Mouse (Mus musculus): Measurements from ENCODE around the gene Cntn5. TPM values are rescaled to one million over a fixed set of nuclear protein-coding genes. Genes with fewer than 3 reads are reported as not detected.

Gene Cntn5
- polyA plus RNA-seq, 1 experiment from 2014 or later: 3.5 TPM

GRCm38 (mm10) chr9:10324697-10325368 lies 579.7 kb downstream of the Cntn5 start:
- H3K4me2 ChIP-seq (replicated peaks): no peak overlapping the region
- ATAC-seq (ENCODE audit: low FRiP score, low read depth): peak; percentile 49
- no peak overlapping the region for H3K9ac ChIP-seq (replicated peaks)
- no peaks in the 10 kb centered on the region for H3K9me3 ChIP-seq
- no peak overlapping the region for H3K27ac ChIP-seq (replicated peaks)
- no peaks in the 10 kb centered on the region for H3K36me3 ChIP-seq
- WGBS: 44% methylated on average over 7 of the region's 7 CpGs
- no peaks in the 10 kb centered on the region for H3K4me1 ChIP-seq
- H3K27me3 ChIP-seq: no peaks in the 10 kb centered on the region
- H3K4me3 ChIP-seq: no peak overlapping the region

GRCm38 (mm10) chr9:10269342-10269741 lies 635.2 kb downstream of the Cntn5 start:
- ATAC-seq (ENCODE audit: low FRiP score, low read depth): peak; percentile 95
- Histone ChIP-seq H3K4me1 (peaks cover 10% of the 10 kb centered on the region; the same call in 1 of the 2 replicates), H3K4me3 (no peak overlapping the region), H3K9me3 (no peaks in the 10 kb centered on the region), H3K27me3 (no peaks in the 10 kb centered on the region), H3K36me3 (no peaks in the 10 kb centered on the region), H3K4me2 (replicated peaks) (no peak overlapping the region), H3K27ac (replicated peaks) (peak overlapping the region; percentile 58), H3K9ac (replicated peaks) (no peak overlapping the region)
- WGBS: 13% methylated on average over 2 of the region's 2 CpGs

GRCm38 (mm10) chr9:10268836-10269235 lies 635.7 kb downstream of the Cntn5 start:
- peaks cover 10% of the 10 kb centered on the region; the same call in 1 of the 2 replicates for H3K4me1 ChIP-seq
- H3K27me3 ChIP-seq: no peaks in the 10 kb centered on the region
- 57% methylated on average over 6 of the region's 6 CpGs for WGBS
- H3K36me3 ChIP-seq: no peaks in the 10 kb centered on the region
- H3K4me2 ChIP-seq (replicated peaks): no peak overlapping the region
- no peak overlapping the region for H3K9ac ChIP-seq (replicated peaks)
- peak; percentile 27 for ATAC-seq (ENCODE audit: low FRiP score, low read depth)
- H3K27ac ChIP-seq (replicated peaks): peak overlapping the region; percentile 39; the same call in 1 of the 2 replicates
- no peak overlapping the region for H3K4me3 ChIP-seq
- H3K9me3 ChIP-seq: no peaks in the 10 kb centered on the region

GRCm38 (mm10) chr9:10265616-10266015 lies 639.0 kb downstream of the Cntn5 start:
- H3K4me3 ChIP-seq: no peak overlapping the region
- no peak overlapping the region for H3K27ac ChIP-seq (replicated peaks)
- no peaks in the 10 kb centered on the region for H3K9me3 ChIP-seq
- H3K27me3 ChIP-seq: no peaks in the 10 kb centered on the region
- H3K9ac ChIP-seq (replicated peaks): no peak overlapping the region
- WGBS: 29% methylated on average over 3 of the region's 3 CpGs
- no peak for ATAC-seq (ENCODE audit: low FRiP score, low read depth)
- H3K4me2 ChIP-seq (replicated peaks): no peak overlapping the region
- no peaks in the 10 kb centered on the region for H3K36me3 ChIP-seq
- H3K4me1 ChIP-seq: peaks cover 10% of the 10 kb centered on the region; the same call in 1 of the 2 replicates

GRCm38 (mm10) chr9:10233364-10233763 lies 671.2 kb downstream of the Cntn5 start:
- no peak for ATAC-seq (ENCODE audit: low FRiP score, low read depth)
- H3K4me1 ChIP-seq: 0 out of 2 replicates have a peak, but pooled peaks cover 2% of the 10 kb centered on the region
- H3K27me3 ChIP-seq: no peaks in the 10 kb centered on the region
- no peaks in the 10 kb centered on the region for H3K9me3 ChIP-seq
- no peak overlapping the region for H3K4me2 ChIP-seq (replicated peaks)
- H3K27ac ChIP-seq (replicated peaks): no peak overlapping the region
- H3K36me3 ChIP-seq: no peaks in the 10 kb centered on the region
- 73% methylated on average over 4 of the region's 4 CpGs for WGBS
- no peak overlapping the region for H3K9ac ChIP-seq (replicated peaks)
- H3K4me3 ChIP-seq: no peak overlapping the region

GRCm38 (mm10) chr9:10232066-10232465 lies 672.5 kb downstream of the Cntn5 start:
- Histone ChIP-seq H3K9me3 (no peaks in the 10 kb centered on the region), H3K4me1 (0 out of 2 replicates have a peak, but pooled peaks cover 2% of the 10 kb centered on the region), H3K9ac (replicated peaks) (no peak overlapping the region), H3K4me3 (no peak overlapping the region), H3K27me3 (no peaks in the 10 kb centered on the region), H3K36me3 (no peaks in the 10 kb centered on the region), H3K4me2 (replicated peaks) (no peak overlapping the region), H3K27ac (replicated peaks) (no peak overlapping the region)
- no peak for ATAC-seq (ENCODE audit: low FRiP score, low read depth)
- 55% methylated on average over 1 of the region's 1 CpGs for WGBS

- no peak overlapping the region for H3K4me2 ChIP-seq (replicated peaks)
- H3K9me3 ChIP-seq: no peaks in the 10 kb centered on the region
- no peak for ATAC-seq (ENCODE audit: low FRiP score, low read depth)
- H3K27me3 ChIP-seq: no peaks in the 10 kb centered on the region
- H3K4me1 ChIP-seq: 0 out of 2 replicates have a peak, but pooled peaks cover 2% of the 10 kb centered on the region
- no peak overlapping the region for H3K4me3 ChIP-seq
- no peaks in the 10 kb centered on the region for H3K36me3 ChIP-seq
- H3K27ac ChIP-seq (replicated peaks): no peak overlapping the region
- H3K9ac ChIP-seq (replicated peaks): no peak overlapping the region
Observed at GRCm38 (mm10) chr9:10230973-10231372, 673.6 kb downstream of the Cntn5 start.

GRCm38 (mm10) chr9:10229716-10230115 lies 674.9 kb downstream of the Cntn5 start:
- H3K4me1 ChIP-seq: 0 out of 2 replicates have a peak, but pooled peaks cover 2% of the 10 kb centered on the region
- no peaks in the 10 kb centered on the region for H3K9me3 ChIP-seq
- H3K27ac ChIP-seq (replicated peaks): no peak overlapping the region
- 74% methylated on average over 2 of the region's 2 CpGs for WGBS
- ATAC-seq (ENCODE audit: low FRiP score, low read depth): no peak
- H3K4me2 ChIP-seq (replicated peaks): no peak overlapping the region
- H3K36me3 ChIP-seq: no peaks in the 10 kb centered on the region
- no peak overlapping the region for H3K9ac ChIP-seq (replicated peaks)
- no peak overlapping the region for H3K4me3 ChIP-seq
- no peaks in the 10 kb centered on the region for H3K27me3 ChIP-seq

GRCm38 (mm10) chr9:10226013-10226412 lies 678.6 kb downstream of the Cntn5 start:
- 0 out of 2 replicates have a peak, but pooled peaks cover 2% of the 10 kb centered on the region for H3K4me1 ChIP-seq
- no peak overlapping the region for H3K27ac ChIP-seq (replicated peaks)
- 77% methylated on average over 2 of the region's 2 CpGs for WGBS
- H3K9ac ChIP-seq (replicated peaks): no peak overlapping the region
- no peak overlapping the region for H3K4me2 ChIP-seq (replicated peaks)
- no peaks in the 10 kb centered on the region for H3K36me3 ChIP-seq
- H3K9me3 ChIP-seq: no peaks in the 10 kb centered on the region
- no peaks in the 10 kb centered on the region for H3K27me3 ChIP-seq
- no peak for ATAC-seq (ENCODE audit: low FRiP score, low read depth)
- H3K4me3 ChIP-seq: no peak overlapping the region

- Histone ChIP-seq H3K27ac (replicated peaks) (no peak overlapping the region), H3K36me3 (no peaks in the 10 kb centered on the region), H3K4me2 (replicated peaks) (no peak overlapping the region), H3K4me1 (no peaks in the 10 kb centered on the region), H3K27me3 (no peaks in the 10 kb centered on the region), H3K9ac (replicated peaks) (no peak overlapping the region), H3K4me3 (no peak overlapping the region), H3K9me3 (no peaks in the 10 kb centered on the region)
- ATAC-seq (ENCODE audit: low FRiP score, low read depth): no peak
Observed at GRCm38 (mm10) chr9:10186063-10186462, 718.5 kb downstream of the Cntn5 start.

- H3K4me1 ChIP-seq: no peaks in the 10 kb centered on the region
- H3K9ac ChIP-seq (replicated peaks): no peak overlapping the region
- H3K36me3 ChIP-seq: no peaks in the 10 kb centered on the region
- WGBS: 88% methylated on average over 3 of the region's 3 CpGs
- no peak for ATAC-seq (ENCODE audit: low FRiP score, low read depth)
- no peaks in the 10 kb centered on the region for H3K27me3 ChIP-seq
- H3K9me3 ChIP-seq: no peaks in the 10 kb centered on the region
- H3K4me2 ChIP-seq (replicated peaks): no peak overlapping the region
- no peak overlapping the region for H3K4me3 ChIP-seq
- H3K27ac ChIP-seq (replicated peaks): no peak overlapping the region
Observed at GRCm38 (mm10) chr9:10170526-10170925, 734.0 kb downstream of the Cntn5 start.

- Histone ChIP-seq H3K4me2 (replicated peaks) (no peak overlapping the region), H3K27ac (replicated peaks) (no peak overlapping the region), H3K4me1 (no peaks in the 10 kb centered on the region), H3K27me3 (no peaks in the 10 kb centered on the region), H3K36me3 (no peaks in the 10 kb centered on the region), H3K9ac (replicated peaks) (no peak overlapping the region), H3K4me3 (no peak overlapping the region), H3K9me3 (no peaks in the 10 kb centered on the region)
- ATAC-seq (ENCODE audit: low FRiP score, low read depth): no peak
- 91% methylated on average over 1 of the region's 1 CpGs for WGBS
Observed at GRCm38 (mm10) chr9:10121350-10122057, 783.1 kb downstream of the Cntn5 start.
